Mouse (Mus musculus) neural tube, embryonic 14.5 days (tissue): ENCODE measurements around the gene Espl1. TPM values are rescaled to one million over a fixed set of nuclear protein-coding genes. Genes with fewer than 3 reads are reported as not detected.

Experiments
- ATAC-seq: fragments of 200-750 bp; cut with Nextera tagmentation; 2 replicates; pipeline ENCODE4 v1.8.0; 2017; ENCODE audit warnings: low read depth, mild to moderate bottlenecking, moderate TSS enrichment, moderate library complexity
- H3K27ac ChIP-seq: fragments of 300-500 bp; sonication (generic); 2 replicates; pipeline ENCODE4 v1.5.1; 2014; ENCODE audit warnings: low read depth, mild to moderate bottlenecking, control low read depth, low read length, moderate library complexity, mixed read lengths
- H3K27me3 ChIP-seq: fragments of 300-500 bp; sonication (generic); 2 replicates; pipeline ENCODE4 v1.6.1; 2014; ENCODE audit warnings: low read length; ENCODE audit not compliant: control insufficient read depth, insufficient read depth
- H3K36me3 ChIP-seq: fragments of 300-500 bp; sonication (generic); 2 replicates; pipeline ENCODE4 v1.6.1; 2014; ENCODE audit warnings: low read length, mixed read lengths; ENCODE audit not compliant: control insufficient read depth, insufficient read depth
- H3K4me1 ChIP-seq: fragments of 300-500 bp; sonication (generic); 2 replicates; pipeline ENCODE4 v1.6.1; 2014; ENCODE audit warnings: low read length; ENCODE audit not compliant: control insufficient read depth, insufficient read depth
- H3K4me2 ChIP-seq: fragments of 300-500 bp; sonication (generic); 2 replicates; pipeline ENCODE4 v1.6.1; 2014; ENCODE audit warnings: mild to moderate bottlenecking, low read depth, low read length, control low read depth
- H3K4me3 ChIP-seq: fragments of 300-500 bp; sonication (generic); 2 replicates; pipeline ENCODE4 v1.5.1; 2014; ENCODE audit warnings: low read depth, low read length, control low read depth, mixed read lengths
- H3K9ac ChIP-seq: fragments of 300-500 bp; sonication (generic); replicated peaks from 2 replicates; pipeline ENCODE4 v1.6.1; 2014; ENCODE audit warnings: low read depth, mild to moderate bottlenecking, control low read depth, low read length, mixed read lengths
- H3K9me3 ChIP-seq: fragments of 300-500 bp; sonication (generic); 2 replicates; pipeline ENCODE4 v1.6.1; 2016; ENCODE audit warnings: low read length; ENCODE audit not compliant: control insufficient read depth
- WGBS: fragments of 180-500 bp; shearing (Covaris S2); extraction: QIAGEN DNeasy Blood & Tissue Kit; methylation state at CpG from one replicate; pipeline ENCODE4 v1.1.7; 2014; 5-methylcytosine and 5-hydroxymethylcytosine counted together
- polyA plus RNA-seq: library from polyadenylated mRNA; unstranded; fragments of >200 nt; fragmentation: Nextera tagmentation; extraction: Ambion mirVana; gene quantifications from 2 replicates; pipeline ENCODE4 v1.2.1, GENCODE M21; 2014

The Espl1 gene
- polyA plus RNA-seq, 1 experiment from 2014 or later = 3.4 TPM

GRCm38 (mm10) chr15:102355871-102356441, 59.9 kb downstream of the Espl1 start:
- Histone ChIP-seq H3K27ac (peak overlapping the region; percentile 46; the same call in 1 of the 2 replicates), H3K27me3 (peaks cover 15% of the 10 kb centered on the region; the same call in 1 of the 2 replicates), H3K4me1 (peaks cover 15% of the 10 kb centered on the region), H3K9me3 (no peaks in the 10 kb centered on the region), H3K9ac (peak overlapping the region; percentile 57), H3K4me2 (peak overlapping the region; percentile 93), H3K36me3 (no peaks in the 10 kb centered on the region), H3K4me3 (peak overlapping the region; percentile 46)
- 0% methylated on average over 38 of the region's 38 CpGs for WGBS
- peak; percentile 38; the same call in 1 of the 2 replicates for ATAC-seq

GRCm38 (mm10) chr15:102356501-102357325, 60.6 kb downstream of the Espl1 start:
- Histone ChIP-seq H3K4me3 (peak overlapping the region; percentile 46; the same call in 1 of the 2 replicates), H3K36me3 (no peaks in the 10 kb centered on the region), H3K4me2 (peak overlapping the region; percentile 93; the same call in 1 of the 2 replicates), H3K9ac (no peak overlapping the region), H3K9me3 (no peaks in the 10 kb centered on the region), H3K27me3 (peaks cover 15% of the 10 kb centered on the region; the same call in 1 of the 2 replicates), H3K4me1 (peaks cover 13% of the 10 kb centered on the region; the same call in 1 of the 2 replicates), H3K27ac (no peak overlapping the region)
- ATAC-seq = no peak
- 25% methylated on average over 16 of the region's 16 CpGs for WGBS

DNA sequence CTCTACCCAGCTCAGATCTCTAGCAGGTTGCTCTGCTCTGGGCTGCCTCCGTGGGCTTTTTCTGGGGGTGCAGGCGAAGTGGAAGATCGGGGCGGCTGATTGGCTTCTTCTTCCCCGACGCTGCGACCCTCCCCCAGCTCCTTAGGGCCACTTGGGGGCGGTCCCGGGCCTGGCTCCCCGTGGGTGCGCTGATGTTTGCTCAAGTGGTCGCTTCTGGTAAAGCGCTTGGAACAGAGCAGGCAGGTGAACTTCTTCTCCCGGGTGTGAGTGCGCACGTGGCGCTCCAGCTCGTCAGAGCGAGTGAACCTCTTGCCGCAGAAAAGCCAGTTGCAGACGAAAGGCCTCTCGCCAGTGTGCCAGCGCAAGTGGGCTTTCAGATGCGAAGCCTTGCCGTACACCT, 62.1 kb downstream of the Espl1 start:
- ATAC-seq = no peak
- Histone ChIP-seq H3K4me3 (no peak overlapping the region), H3K4me2 (peak overlapping the region; percentile 42), H3K27me3 (peaks cover 15% of the 10 kb centered on the region; the same call in 1 of the 2 replicates), H3K4me1 (peaks cover 13% of the 10 kb centered on the region; the same call in 1 of the 2 replicates), H3K9me3 (no peaks in the 10 kb centered on the region), H3K9ac (no peak overlapping the region), H3K27ac (no peak overlapping the region), H3K36me3 (no peaks in the 10 kb centered on the region)
- WGBS = 3% methylated on average over 25 of the region's 25 CpGs

GRCm38 (mm10) chr15:102358834-102359233, 62.8 kb downstream of the Espl1 start:
- Histone ChIP-seq H3K4me2 (no peak overlapping the region), H3K27me3 (peaks cover 15% of the 10 kb centered on the region; the same call in 1 of the 2 replicates), H3K4me1 (peaks cover 13% of the 10 kb centered on the region; the same call in 1 of the 2 replicates), H3K4me3 (no peak overlapping the region), H3K27ac (no peak overlapping the region), H3K9ac (no peak overlapping the region), H3K9me3 (no peaks in the 10 kb centered on the region), H3K36me3 (no peaks in the 10 kb centered on the region)
- WGBS = 30% methylated on average over 5 of the region's 5 CpGs
- no peak for ATAC-seq

- no peak for ATAC-seq
- Histone ChIP-seq H3K4me2 (no peak overlapping the region), H3K9ac (no peak overlapping the region), H3K27ac (no peak overlapping the region), H3K9me3 (no peaks in the 10 kb centered on the region), H3K27me3 (peaks cover 13% of the 10 kb centered on the region; the same call in 1 of the 2 replicates), H3K4me3 (no peak overlapping the region), H3K36me3 (no peaks in the 10 kb centered on the region), H3K4me1 (peaks cover 9% of the 10 kb centered on the region; the same call in 1 of the 2 replicates)
- WGBS = 18% methylated on average over 14 of the region's 14 CpGs
Measured at GRCm38 (mm10) chr15:102362648-102363047, 66.6 kb downstream of the Espl1 start.

- Histone ChIP-seq H3K27me3 (no peaks in the 10 kb centered on the region), H3K36me3 (no peaks in the 10 kb centered on the region), H3K9me3 (no peaks in the 10 kb centered on the region), H3K4me3 (no peak overlapping the region), H3K4me1 (no peaks in the 10 kb centered on the region), H3K27ac (no peak overlapping the region), H3K9ac (no peak overlapping the region), H3K4me2 (no peak overlapping the region)
- ATAC-seq = no peak
- 93% methylated on average over 1 of the region's 1 CpGs for WGBS
Measured at GRCm38 (mm10) chr15:102364678-102365077, 68.6 kb downstream of the Espl1 start.

- no peaks in the 10 kb centered on the region for H3K4me1 ChIP-seq
- H3K36me3 ChIP-seq = no peaks in the 10 kb centered on the region
- H3K9me3 ChIP-seq = no peaks in the 10 kb centered on the region
- H3K9ac ChIP-seq = peak overlapping the region; percentile 0; the same call in 1 of the 2 replicates
- no peak for ATAC-seq
- 9% methylated on average over 7 of the region's 7 CpGs for WGBS
- no peaks in the 10 kb centered on the region for H3K27me3 ChIP-seq
- H3K4me3 ChIP-seq = peak overlapping the region; percentile 2; the same call in 1 of the 2 replicates
- peak overlapping the region; percentile 51 for H3K4me2 ChIP-seq
- H3K27ac ChIP-seq = no peak overlapping the region
Measured at GRCm38 (mm10) chr15:102366238-102366637, 70.2 kb downstream of the Espl1 start.

- peak within 1 kb of the TSS; percentile 51 for H3K4me2 ChIP-seq
- H3K27ac ChIP-seq = no peak within 1 kb of the TSS
- peak within 1 kb of the TSS; percentile 11; the same call in 1 of the 2 replicates for H3K9ac ChIP-seq
- H3K9me3 ChIP-seq = no peaks in the 10 kb centered on the region
- ATAC-seq = peak; percentile 62; the same call in 1 of the 2 replicates
- no peaks in the 10 kb centered on the region for H3K27me3 ChIP-seq
- peak within 1 kb of the TSS; percentile 2 for H3K4me3 ChIP-seq
- 6% methylated on average over 15 of the region's 15 CpGs for WGBS
- H3K36me3 ChIP-seq = no peaks in the 10 kb centered on the region
- H3K4me1 ChIP-seq = no peaks in the 10 kb centered on the region
Measured at GRCm38 (mm10) chr15:102366733-102367344, 70.8 kb downstream of the Espl1 start, which contains the start of gene Sp7. Gene Sp7, minus strand, starts transcription at chr15:102367182.
